Mouse (Mus musculus): ENCODE measurements around the gene Bora.
"Not testable (repeated sequence)": the region's sequence is repeated elsewhere in the genome, so short reads cannot be mapped to it uniquely, and the experiment has no call there.

Gene Bora

GRCm38 (mm10) chr14:99046031-99046781 lies at the start of gene Bora, which contains the start of gene Mzt1:
Bora (plus strand) TSS chr14:99046222.
Mzt1 (minus strand) TSS chr14:99046134.
- peak; percentile 77 to 89 for DNase-seq (ENCODE audit: low read depth in 1 of 2, low spot score in 2 of 2)

DNA sequence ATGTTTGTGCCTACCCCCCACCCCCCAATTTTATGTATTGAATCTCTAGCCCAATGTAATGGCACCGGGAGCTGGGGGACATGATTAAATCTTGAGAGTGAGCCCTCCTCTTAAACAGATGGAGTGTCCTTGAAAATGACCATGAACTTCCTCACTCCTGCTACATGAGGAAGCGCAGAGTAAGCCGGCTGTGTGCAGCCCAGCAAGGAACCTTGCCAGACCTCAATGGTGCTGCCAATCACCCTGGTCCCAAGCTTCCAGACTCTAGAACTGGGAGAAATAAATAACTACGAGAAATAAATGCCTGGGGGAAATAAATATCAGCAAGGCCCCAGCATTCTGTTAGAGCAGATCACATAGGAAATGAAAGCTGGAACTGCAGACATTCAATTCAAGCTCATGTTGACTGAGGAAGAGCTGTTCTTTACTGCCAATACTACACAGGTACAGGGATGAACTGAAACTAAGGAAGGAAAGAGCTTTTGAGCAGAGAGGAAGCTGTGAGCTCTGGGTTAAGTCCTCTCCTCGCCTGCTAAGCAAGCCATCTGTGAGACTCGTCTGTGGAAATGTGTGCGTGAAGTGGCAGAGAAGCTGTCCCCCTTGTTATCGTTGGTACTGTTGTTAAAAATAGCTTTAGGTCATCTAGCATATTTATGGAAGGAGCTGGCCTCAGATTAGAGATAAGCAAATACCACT lies 35.6 kb upstream of the Bora start:
- DNase-seq (ENCODE audit: low read depth in 1 of 2, low spot score in 2 of 2): no peak

- DNase-seq (ENCODE audit: low read depth in 1 of 2, low spot score in 2 of 2): no peak
Measured at GRCm38 (mm10) chr14:99010920-99011313, 35.1 kb upstream of the Bora start.

DNA sequence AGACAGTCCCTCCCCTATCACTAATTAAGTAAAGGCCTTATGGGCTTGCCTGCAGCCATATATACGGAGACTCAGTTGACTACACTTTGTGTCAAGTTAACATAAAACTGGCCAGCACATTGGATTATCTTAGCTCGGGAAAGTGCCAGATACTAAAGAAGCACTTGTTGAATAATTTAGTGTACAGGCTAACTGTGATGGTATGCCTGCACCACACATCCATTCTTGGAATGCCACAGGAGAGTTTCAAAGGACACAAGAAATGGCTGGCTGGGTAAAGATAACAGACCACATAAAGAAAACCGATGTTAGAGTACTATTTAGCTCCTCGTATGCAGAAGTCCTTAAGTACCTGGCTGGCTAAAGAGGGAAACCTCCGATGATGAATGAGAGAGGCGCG lies 27.3 kb upstream of the Bora start:
- DNase-seq (ENCODE audit: low read depth in 1 of 2, low spot score in 2 of 2): no peak

GRCm38 (mm10) chr14:99019136-99019808 lies 26.8 kb upstream of the Bora start:
- no peak for DNase-seq (ENCODE audit: low read depth in 1 of 2, low spot score in 2 of 2)

DNA sequence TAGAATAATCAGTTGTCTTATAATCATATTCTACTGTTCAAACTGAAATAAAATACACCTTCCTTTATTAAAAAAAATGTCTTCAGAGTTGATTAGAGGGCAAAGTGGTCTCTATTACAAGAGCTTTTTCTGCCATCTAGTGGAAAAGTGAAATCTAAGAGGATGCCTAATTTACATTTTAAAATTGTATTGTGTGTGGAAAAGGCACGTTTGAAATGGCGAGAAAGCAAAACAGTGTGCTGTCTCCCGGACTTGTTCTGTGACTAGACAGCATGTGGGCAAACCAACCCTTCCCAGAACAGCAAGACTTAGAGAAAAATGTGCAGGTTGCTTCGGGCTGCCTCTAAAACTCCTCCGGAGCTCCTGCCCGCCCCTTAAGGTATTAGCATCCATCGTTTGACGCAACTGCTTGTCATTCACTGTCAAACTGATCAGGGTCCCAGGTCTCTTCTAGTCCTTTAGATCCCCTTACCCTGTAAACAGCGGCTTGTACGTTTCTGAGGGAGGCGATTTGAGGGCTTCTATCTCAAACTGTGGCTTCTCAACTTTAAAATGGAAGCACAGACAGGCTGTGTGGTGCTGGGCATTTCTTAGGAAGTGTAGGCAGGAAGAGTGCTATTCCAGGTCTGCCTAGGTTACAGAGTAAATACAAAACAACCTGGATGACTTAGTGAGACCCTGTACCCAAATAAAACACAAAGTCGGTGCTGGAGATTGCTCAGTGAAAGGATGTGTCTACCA lies 23.5 kb upstream of the Bora start:
- no peak for DNase-seq (ENCODE audit: low read depth in 1 of 2, low spot score in 2 of 2)

DNA sequence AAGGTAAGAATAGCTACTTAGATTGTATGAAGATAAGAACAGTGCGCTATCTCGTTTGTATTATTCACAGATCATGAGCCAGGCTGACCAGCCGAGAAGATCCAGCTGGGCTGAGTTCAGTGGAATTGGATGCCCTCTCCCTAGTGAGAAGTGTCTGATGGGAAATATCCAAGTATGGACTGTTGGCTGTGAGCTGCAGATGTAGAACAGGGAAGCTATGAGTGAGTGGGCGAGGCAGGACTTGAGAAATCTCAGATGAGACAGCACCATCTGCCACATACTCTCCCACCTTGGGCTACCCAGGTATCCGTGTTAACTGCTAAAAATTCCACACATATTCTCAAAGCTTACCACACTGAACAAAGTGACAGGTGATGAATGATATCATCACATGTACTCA lies 16.0 kb upstream of the Bora start:
- no peak for DNase-seq (ENCODE audit: low read depth in 1 of 2, low spot score in 2 of 2)

DNA sequence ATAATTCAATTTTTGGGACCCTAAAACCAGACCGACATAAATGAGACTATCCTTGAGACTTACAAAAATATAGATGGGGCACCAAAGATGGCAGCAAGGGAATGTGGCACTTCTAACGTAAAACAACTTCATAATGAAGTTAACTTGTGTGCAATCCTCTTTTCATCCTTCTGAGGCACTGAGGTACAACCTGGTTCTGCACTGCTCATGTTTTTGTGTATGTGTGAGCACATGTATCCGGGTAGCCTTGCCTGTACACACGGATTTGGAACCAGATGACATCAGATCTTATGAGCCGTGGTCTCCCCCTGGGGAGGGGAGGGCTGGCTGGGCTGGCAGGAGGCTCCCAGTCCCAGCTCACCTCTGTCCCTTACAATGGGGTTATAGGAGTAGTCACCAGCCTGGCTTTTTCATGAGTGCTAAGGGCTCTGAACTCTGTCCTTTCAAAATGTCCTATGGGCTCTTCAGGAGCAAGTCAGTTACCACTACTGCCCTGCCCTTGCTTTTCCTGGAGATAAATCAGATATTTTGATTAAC lies 14.6 kb upstream of the Bora start:
- DNase-seq (ENCODE audit: low read depth in 1 of 2, low spot score in 2 of 2): no peak

DNA sequence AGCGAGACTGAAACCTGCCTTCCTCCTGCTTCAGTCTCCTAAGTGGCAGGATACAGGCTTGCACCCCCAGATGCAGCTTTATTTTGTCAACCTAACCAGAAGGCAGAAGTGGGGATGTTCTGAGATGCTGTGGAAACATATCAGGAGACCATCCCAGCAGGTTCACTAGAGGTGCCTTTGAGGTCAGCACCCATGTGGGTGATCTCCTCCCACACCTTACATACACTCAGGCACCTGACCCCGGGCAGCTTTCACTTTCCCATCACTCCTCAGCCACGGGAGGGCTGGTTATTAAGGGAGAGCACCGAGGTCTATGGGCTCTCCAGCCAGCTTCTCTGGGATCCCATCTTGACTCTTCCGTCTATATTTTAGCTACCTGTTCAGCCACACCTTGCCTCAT lies 13.4 kb upstream of the Bora start:
- no peak for DNase-seq (ENCODE audit: low read depth in 1 of 2, low spot score in 2 of 2)

- DNase-seq (ENCODE audit: low read depth in 1 of 2, low spot score in 2 of 2): not testable (repeated sequence)
Measured at GRCm38 (mm10) chr14:99034851-99035250, 11.2 kb upstream of the Bora start.

DNA sequence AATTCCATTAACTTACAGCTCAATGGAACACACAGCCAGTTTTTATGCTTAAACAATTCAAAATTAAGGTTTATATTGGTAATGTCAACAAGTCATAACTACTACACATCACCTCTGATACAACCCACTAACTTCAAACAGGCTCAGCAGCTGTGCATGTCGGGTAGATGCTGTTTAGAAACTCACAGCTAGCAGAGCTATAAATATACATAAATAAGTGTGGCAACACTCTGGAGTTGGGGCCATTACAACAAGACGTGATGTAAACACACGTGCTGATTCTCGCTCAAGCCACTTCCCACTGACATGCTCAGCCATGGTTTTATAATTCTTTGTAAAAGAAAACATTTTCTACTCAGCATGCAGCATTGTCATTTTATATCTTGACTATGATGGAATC lies 10.0 kb upstream of the Bora start:
- DNase-seq (ENCODE audit: low read depth in 1 of 2, low spot score in 2 of 2): no peak

GRCm38 (mm10) chr14:99037703-99038102 lies 8.3 kb upstream of the Bora start:
- no peak for DNase-seq (ENCODE audit: low read depth in 1 of 2, low spot score in 2 of 2)

- DNase-seq (ENCODE audit: low read depth in 1 of 2, low spot score in 2 of 2): not testable (repeated sequence)
Measured at GRCm38 (mm10) chr14:99039308-99039707, 6.7 kb upstream of the Bora start.

GRCm38 (mm10) chr14:99041416-99041815 lies 4.6 kb upstream of the Bora start:
- DNase-seq (ENCODE audit: low read depth in 1 of 2, low spot score in 2 of 2): no peak

GRCm38 (mm10) chr14:99043499-99043898 lies 2.5 kb upstream of the Bora start:
- DNase-seq (ENCODE audit: low read depth in 1 of 2, low spot score in 2 of 2): no peak

- DNase-seq (ENCODE audit: low read depth in 1 of 2, low spot score in 2 of 2): no peak
Measured at GRCm38 (mm10) chr14:99044096-99044495, 1.9 kb upstream of the Bora start.

GRCm38 (mm10) chr14:99044718-99045117 lies 1.3 kb upstream of the Bora start:
- DNase-seq (ENCODE audit: low read depth in 1 of 2, low spot score in 2 of 2): no peak

DNA sequence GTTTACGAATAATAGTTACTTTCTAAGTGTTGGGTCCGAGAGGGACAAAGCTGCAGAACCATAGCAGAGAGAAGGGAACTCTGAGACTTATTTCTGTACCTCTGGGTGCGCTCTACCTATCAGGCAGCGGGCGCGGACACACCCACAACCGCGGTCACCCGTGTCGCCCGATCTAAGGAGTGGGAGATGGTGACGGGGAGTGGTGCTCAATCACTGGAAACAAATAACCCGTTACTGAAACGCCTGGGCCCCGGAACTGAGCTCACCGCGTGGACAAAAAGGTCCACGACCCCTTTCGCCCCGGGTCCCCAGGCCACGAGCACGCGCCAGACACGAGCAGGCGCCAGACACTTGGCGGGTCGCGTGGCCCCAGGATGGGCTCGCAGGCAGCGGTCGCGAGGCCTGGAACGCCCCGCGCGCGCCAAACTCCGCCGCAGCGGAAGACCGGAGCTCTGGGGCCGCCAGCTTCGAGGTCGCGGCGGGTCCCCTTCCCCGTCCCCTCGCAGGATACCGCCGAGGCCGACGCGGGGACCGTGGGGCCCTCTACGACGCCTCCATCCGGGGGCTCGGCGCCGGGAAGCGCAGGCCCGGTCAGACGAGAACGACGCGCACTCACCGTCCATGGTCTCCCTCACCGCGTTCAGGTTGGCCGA lies 518 bp upstream of the Bora start:
- DNase-seq (ENCODE audit: low read depth in 1 of 2, low spot score in 2 of 2): no peak

GRCm38 (mm10) chr14:99046782-99047181 lies 760 bp downstream of the Bora start:
- no peak for DNase-seq (ENCODE audit: low read depth in 1 of 2, low spot score in 2 of 2)

DNA sequence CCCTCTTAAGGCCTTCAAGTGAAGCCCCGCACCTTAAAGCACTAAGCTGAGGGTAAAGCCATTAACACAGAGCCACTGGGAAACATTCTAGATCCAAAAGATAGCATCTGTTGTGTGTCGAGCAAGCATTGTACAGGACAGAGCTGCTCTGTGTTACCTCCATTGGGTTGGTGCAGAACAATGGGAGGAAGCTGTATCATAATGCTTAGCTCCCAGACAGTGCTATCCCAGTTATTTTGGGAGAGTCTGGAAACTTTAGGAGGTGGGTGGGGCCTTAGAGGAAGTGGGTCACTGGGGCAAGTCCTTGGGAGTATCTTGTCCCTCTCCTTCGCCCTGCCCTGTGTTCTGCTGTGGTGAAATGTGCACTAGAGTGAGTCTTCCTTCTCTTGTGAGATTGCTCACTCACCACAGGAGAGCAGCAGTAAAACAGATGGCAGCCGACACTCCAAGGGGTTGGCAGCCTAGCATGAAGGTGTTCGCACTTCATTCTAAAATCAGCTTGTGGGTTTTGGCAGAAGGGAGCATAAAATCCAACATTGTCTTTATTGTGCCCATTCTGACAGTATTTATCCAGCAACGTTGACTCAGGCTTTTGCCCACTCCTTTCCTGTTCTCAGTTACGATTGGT lies 13.1 kb downstream of the Bora start:
- no peak for DNase-seq (ENCODE audit: low read depth in 1 of 2, low spot score in 2 of 2)

Data from monocyte, adult 2 months (primary cell).